Mouse (Mus musculus) kidney, postnatal 25 days (tissue): ENCODE measurements around the gene Elp6.
A peak's percentile ranks its signal among the peaks of the same experiment; 100 is the strongest.

ENCODE experiments used
- DNase-seq, 2 experiments: peaks; one replicate each; pipeline ENCODE4 v3.0.0; 2021; ENCODE audit warnings: mixed read lengths in 2 of 2

Elp6 gene

GRCm38 (mm10) chr9:110361299-110361698, 56.3 kb downstream of the Elp6 start:
- no peak for DNase-seq

- DNase-seq: peak in 1 of 2 experiments; percentile 16
Observed at GRCm38 (mm10) chr9:110362337-110362736, 57.4 kb downstream of the Elp6 start.

- peak in 1 of 2 experiments; percentile 17 for DNase-seq
Observed at GRCm38 (mm10) chr9:110366746-110367145, 61.8 kb downstream of the Elp6 start.

- DNase-seq: no peak
Observed at GRCm38 (mm10) chr9:110369860-110370259, 64.9 kb downstream of the Elp6 start.
